Mouse (Mus musculus) bone marrow, adult 2 months (tissue): ENCODE measurements around the gene Gna14.

Experiments used
- CTCF ChIP-seq: fragments of 200-500 bp; IDR thresholded peaks from 2 replicates; pipeline ENCODE4 v1.5.1; 2011; ENCODE audit warnings: low read length, control low read depth; ENCODE audit not compliant: control insufficient read depth, insufficient read depth
- POLR2A ChIP-seq: fragments of 200-500 bp; IDR thresholded peaks from 2 replicates; pipeline ENCODE4 v1.6.1; 2011; ENCODE audit warnings: low read depth, mild to moderate bottlenecking, control low read depth, low read length, borderline replicate concordance; ENCODE audit not compliant: control insufficient read depth

DNA sequence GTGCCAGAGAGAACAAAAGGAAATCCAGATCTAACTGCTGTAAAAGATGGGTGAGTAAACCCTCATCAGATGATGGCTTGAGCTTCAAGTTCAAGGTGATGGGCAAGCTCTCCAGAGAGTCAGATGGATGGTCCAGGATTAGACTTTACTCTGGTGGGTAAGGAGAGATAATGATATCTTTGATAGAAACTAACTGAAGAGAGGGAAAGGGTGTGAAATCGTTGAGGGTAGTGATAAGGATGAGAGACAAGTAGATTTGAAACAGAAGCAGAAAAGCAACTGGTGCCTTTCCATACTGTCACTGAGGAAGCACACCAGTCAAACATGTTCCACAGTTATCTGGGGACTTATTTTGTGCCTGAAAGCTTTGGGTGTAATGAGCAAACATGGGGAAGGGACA, 56.9 kb downstream of the Gna14 start:
- TF ChIP-seq POLR2A (no peak), CTCF (no peak)
